Mouse (Mus musculus) thymus, postnatal 25 days (tissue): ENCODE results near the gene Ubxn1.
"Not testable (repeated sequence)": the region's sequence is repeated elsewhere in the genome, so short reads cannot be mapped to it uniquely, and the experiment has no call there.

ENCODE experiments used
- DNase-seq: peaks from one replicate; pipeline ENCODE4 v3.0.0; 2022

Gene Ubxn1

DNA sequence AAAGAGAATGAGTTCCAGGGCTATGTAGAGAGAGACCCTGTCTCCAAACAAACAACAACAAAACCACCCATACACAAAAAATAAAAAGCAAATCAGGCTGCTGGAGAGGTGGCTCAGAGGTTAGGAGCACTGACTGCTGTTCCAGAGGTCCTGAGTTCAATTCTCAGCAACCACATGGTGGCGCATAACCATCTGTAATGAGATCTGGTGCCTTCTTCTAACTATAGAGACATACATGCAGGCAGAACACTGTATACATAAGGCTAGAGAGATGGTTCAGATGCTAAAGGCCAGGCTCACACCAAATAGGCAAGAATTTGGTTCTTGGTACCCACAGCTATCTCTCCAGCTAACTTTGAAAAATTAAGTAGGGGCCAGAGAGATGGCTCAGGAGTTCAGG lies 12.3 kb upstream of the Ubxn1 start:
- peak; percentile 64 for DNase-seq

DNA sequence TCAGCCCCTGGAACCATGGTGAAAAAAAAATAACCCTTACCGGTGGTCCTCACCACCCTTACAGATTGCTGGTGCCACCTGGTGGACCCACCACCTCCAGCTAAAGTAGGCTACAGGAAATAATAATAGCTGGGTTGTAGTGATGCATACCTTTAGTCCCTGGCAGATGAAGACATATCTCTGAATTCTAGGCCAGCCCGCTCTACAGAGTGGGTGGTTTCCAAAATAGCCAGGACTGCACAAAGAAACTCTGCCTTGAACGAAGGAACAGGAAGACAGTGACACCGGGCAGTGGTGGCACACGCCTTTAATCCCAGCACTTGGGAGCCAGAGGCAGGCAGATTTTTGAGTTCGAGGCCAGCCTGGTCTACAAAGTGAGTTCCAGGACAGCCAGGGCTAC lies 7.0 kb upstream of the Ubxn1 start:
- DNase-seq = no peak

DNA sequence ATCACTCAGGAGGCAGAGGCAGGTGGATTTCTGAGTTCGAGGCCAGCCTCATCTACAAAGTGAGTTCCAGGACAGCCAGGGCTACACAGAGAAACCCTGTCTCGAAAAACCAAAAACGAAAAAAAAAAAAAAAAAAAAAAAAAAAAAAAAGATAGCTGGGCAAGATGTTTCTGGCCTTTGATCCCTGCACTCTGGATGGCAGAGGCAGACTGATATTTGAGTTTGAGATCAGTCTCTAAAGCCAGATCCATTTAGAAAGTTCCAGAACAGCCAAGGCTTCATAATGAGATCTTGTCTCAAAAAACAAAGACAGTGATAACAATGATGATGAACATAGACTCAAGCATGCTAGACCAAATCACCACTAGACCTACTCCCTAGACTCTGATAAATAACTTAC lies 915 bp upstream of the Ubxn1 start:
- not testable (repeated sequence) for DNase-seq

DNA sequence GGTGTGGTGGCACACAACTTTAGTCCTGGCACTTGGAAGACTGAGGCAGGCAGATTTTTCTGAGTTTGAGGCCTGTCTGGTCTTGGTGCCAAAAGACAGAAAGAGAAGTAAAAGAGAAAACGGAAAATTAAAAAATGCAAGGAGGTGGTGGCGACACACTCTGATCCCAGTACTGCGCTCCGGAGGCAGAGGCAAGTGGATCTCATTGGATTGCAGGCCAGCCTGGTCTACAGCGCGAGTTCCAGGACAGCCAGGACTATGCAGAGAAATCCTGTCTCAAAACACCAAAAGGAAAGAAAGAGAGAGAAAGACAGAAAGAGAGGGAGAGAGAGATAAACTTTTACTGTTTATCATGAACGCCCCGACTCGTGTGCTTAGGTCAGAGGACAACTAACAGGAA lies 458 bp upstream of the Ubxn1 start:
- DNase-seq = no peak

DNA sequence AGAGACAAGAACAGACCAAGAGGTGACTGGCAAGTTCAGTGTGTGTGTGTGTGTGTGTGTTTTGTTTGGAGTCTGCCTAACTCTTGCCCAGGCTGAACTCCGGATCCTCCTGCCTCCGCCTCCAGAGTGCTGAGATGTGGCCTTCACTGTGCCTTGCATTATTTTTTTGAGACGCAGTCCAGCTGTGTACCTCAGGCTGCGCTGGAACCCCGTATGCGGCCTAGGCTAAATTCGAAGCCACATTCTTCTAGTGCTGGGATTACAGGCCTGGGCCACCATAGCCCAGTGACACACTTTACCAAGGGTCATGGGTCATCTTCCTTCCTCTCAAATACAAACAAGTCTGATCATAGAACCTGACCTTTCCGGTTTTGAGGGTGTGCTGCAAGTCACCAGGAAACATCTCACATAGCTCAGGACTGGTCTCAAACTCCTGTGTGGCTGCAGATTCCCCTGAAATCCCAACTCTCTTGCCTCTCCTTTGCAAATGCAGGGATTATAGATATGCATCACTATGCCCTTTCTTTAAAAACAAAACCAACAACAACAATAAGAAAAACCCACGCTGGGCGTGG lies 1.1 kb downstream of the Ubxn1 start:
- DNase-seq = no peak

DNA sequence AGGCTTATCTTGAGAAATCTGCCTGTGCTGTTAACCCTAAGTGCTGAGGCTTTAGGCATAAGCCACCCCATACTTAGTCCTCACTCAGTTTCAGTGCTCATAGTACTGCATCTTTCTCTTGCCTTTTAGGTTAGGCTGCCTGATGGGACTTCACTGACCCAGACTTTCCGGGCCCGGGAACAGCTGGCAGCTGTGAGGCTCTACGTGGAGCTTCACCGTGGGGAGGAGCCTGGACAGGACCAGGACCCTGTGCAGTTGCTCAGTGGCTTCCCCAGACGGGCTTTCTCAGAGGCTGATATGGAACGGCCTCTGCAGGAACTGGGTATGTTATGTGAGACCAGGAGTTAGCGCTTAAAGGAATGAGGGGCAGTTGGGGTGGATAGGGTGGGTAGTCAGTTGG lies 3.7 kb downstream of the Ubxn1 start:
- DNase-seq = no peak

DNA sequence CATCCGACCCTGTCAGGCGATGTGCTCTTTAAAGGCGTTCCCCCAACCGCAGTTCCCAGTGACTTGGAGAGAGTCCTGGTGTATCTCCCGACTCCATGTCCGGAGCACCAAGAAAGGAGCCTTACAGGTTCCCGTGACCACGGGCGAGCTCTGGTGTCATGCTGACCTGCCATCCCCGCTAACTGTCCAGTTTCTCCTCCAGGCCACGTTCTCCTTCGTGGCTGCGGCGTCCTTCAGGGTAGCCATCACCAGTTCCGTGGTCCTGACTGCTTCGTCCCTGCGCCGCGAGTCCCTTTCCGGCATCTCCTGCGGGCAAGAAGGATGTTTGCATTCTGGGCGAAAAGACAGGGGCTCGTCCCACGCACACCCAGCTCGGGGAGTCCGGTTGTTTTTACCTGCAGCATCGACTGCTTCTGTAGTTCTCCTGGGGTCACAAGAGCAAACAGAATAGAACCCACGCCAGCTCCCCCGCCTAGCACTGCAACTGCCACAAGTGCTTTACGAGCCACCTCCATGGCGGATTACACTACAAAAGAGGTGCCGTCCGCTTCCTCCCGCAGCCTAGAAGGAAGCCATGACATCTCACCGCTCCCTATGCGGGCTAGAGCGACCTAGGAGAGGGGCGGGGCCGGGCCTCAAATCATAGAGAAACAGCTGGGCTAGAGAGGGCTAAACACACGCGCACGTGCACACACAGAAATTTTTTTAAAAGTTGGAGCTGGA lies 9.2 kb downstream of the Ubxn1 start, which contains the start of gene Uqcc3:
Gene Uqcc3 (minus strand): TSS at position 613 of the 723 bp plus-strand sequence.
- DNase-seq = peak; percentile 93

DNA sequence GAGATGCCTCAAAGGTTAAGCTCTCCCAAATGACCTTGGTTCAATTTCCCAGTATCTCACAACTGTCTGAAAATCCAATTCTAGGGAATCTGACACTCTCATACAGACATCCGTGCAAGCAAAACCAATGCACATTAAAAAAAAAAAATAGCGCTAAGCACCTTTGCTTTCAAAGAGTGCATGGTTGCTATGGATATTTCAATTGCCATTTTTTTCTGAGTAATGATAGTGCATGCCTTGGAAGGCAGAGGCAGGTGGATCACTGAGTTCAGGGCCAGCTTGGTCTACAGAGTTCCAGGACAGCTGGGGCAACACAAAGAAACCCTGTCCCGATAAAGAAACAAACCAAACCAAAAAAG lies 9.7 kb downstream of the Ubxn1 start:
- DNase-seq = no peak

DNA sequence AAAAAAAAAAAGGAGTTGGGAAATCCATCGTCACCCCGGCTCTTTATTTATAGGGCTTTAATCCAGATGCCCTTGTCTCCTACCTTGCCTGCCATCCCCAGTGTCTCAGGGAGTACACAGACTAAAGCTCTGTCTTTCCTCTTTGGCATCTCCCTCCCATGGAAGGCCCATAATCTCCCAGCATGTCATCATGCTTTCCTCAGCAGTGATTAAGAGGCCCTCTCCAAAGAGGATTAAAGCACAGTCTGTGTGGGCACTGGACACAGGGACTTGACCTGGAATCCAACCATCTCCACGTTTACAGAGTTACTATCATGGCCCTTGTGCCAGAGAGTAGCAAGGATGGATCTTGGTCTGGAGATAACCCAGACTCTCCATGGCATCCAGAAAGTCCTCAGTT lies 12.3 kb downstream of the Ubxn1 start, which contains the start of the genes Lbhd1 and Gm49403:
Gene Lbhd1 (plus strand): TSS at position 117 of the 400 bp plus-strand sequence.
Gene Gm49403 (plus strand): TSS at position 315 of the 400 bp plus-strand sequence.
- DNase-seq = no peak

DNA sequence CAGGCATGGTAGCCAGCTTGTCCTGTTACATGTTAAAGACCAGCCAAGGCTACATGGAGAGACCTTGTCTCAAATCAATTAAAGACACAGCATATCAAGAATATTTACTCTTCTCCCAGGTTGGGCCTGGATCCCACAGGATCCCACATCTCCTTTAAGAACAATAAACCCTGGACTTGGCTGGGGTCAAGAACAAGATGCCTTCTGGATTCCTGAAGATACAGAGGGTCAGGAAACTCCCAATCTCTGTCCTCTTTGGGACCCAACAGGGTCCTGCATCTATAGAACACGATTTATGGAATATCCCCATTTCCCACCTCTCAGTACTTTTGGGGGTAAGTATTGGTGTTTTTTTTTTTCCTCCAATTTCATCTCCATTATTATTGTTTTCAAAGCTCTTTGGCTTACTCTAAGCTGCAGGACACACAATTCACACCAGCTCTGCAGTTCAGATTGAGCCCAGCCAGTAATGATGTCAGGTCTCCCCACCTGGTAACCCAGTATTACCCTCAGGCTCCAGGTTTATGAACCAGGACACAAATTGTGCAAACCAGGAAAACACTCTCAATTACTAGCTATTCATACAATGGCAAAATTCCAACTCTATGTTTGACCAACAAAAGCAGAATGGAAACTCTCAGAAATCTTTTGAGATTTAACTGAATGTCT lies 15.8 kb downstream of the Ubxn1 start:
- no peak for DNase-seq

DNA sequence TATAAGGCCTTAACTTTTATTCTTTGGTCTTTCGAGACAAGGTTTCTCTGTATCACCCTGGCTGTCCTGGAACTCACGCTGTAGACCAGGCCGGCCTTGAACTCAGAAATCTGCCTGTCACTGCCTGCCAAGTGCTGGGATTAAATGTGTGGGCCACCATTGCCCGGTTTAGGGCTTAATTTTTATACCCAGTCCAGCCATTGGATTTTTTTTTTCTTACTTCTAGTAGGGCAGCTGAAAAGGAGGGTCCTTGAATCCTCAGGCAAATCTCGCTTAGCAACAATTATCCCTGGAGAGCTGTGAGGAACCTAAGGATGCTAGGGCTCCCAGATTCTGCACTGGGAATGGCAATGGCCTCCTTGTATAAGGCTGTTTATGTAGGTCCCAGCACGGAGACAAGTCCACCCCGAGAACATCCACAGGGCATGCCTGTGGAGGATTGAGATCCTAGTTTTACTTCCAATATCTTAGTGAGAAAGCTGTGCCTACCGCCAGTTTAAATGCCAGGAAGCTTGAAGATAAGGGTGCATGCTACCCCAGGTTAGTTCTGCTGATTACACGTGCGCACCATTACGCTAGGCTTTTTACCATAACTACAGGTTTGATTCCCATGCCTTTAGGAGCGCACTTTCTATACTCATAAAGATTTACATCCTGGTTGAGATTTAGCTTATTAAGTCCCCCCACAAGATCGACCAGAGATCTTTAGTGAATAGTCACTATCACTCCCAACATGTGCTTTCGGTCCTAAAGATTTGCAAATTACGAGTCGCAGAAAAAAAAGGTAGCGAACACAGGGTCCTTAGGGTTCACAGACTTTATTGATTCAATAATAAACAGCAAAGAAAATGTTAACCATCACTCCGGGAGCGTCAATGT lies 16.5 kb downstream of the Ubxn1 start:
- no peak for DNase-seq

DNA sequence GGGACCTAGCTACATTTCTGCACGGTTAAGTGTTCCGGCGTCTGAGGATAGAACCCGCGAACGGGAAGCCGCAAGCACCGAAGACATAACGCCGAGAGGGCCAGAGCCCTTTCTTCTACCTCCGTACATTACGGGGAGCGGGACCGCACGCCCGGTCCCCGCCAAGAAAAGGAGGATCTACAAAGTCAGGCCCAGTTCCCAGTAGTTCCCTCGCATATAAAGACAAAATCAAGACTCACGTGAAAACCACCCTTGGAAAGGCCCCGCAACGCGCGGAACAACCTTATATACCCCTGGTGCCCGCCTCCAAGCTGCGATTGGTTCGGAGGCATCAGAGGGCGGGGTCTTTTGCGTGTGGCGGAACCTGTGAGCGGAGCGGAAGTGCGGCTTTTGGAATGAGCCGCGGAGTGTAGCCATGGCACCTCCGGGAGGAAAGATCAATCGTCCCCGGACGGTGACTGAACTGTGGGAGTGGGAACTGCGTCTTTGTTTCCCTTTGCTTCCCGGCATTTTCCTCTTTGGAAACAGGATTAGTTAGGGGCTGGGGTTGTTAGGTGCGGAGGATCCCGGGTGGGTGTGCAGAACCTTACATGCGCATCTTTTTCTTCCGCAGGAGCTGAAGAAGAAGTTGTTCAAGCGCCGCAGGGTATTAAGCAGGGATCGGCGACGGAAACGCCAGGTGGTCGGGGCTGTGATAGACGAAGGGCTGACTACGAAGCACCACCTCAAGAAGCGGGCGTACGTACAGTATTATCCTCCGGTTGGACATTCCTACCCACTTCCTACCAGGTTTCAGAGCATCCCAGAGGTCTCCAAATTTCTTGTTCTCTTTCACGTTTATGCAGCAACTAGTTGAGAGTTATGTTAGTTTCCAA lies 17.5 kb downstream of the Ubxn1 start, which contains the start of the genes 1810009A15Rik and Gm49416:
Gene 1810009A15Rik (plus strand): TSS at position 343 of the 875 bp plus-strand sequence.
Gene Gm49416 (plus strand): TSS at position 416 of the 875 bp plus-strand sequence.
- DNase-seq = peak; percentile 95

DNA sequence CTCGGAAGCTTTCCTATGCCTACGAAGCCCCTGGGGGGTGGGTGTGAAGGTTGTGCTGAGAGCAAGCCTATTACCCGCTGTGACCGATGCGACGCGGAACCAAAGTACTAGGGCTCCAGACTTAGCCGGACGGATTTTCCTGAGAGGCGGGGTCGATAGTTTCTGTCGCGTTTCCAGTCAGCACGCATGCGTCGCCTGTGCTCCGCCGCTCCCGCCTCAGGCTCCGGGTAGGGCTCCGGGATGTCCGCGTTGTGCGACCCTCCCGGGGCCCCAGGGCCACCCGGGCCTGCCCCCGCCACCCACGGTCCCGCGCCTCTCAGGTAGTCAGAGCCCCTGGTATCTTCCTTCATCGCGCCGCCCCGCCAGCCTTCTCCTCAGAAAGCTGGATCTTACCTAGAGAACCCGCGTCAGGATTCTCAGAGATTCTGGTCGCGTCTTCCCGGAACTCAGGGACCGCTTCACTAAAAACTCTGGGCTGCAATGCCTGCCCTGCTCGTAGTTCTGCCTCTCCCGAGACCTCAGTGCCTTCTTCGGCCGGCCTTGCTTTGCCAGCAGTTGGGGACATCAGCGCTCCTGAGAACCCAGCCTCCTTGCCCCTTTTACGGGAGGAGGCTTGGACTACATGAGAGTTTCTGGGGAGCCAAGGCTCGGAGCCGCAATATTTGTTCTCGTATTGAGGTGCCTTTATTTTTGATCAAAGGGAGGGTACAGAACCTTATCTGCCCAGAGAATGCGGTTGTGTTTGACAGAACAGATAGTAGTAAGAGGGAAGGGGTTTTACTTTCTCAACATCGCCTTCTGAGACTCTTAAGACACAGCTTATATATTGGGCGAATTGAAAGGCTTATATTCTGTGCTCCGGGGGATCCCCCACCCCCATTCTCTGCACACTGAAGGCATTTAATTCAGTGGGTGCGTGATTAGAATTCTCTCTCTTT lies 21.8 kb downstream of the Ubxn1 start, which contains the start of gene Ints5:
Gene Ints5 (plus strand): TSS at position 177 of the 938 bp plus-strand sequence.
- peak; percentile 87 for DNase-seq

DNA sequence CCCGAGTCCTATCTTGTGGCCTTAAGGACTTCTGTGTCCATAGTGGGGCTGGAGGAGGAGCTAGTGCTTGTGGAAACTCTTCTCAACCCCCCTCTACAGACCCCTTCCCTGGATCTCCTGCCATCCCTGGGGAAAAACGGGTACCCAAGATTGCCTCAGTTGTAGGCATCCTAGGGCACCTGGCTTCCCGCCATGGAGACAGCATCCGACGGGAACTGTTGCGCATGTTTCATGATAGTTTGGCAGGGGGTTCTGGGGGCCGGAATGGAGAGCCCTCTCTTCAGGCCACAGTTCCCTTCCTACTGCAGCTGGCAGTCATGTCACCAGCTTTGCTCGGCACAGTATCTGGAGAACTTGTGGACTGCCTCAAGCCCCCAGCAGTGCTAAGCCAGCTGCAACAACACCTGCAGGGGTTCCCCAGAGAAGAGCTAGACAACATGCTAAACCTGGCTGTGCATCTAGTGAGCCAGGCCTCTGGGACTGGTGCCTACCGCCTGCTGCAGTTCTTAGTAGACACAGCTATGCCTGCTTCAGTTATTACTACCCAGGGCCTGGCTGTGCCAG lies 24.2 kb downstream of the Ubxn1 start:
- DNase-seq = no peak

DNA sequence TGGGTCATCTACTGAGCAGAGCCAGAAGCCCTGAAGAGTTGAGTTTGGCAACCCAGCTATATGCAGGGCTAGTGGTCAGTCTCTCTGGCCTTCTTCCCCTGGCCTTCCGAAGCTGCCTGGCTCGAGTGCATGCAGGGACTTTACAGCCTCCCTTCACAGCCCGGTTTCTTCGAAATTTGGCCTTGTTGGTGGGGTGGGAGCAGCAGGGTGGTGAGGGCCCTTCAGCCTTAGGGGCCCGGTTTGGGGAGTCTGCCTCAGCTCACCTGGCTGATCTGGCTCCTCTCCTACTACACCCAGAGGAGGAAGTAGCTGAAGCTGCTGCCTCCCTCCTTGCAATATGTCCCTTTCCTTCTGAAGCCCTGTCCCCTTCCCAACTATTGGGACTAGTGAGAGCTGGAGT lies 24.9 kb downstream of the Ubxn1 start:
- not testable (repeated sequence) for DNase-seq

DNA sequence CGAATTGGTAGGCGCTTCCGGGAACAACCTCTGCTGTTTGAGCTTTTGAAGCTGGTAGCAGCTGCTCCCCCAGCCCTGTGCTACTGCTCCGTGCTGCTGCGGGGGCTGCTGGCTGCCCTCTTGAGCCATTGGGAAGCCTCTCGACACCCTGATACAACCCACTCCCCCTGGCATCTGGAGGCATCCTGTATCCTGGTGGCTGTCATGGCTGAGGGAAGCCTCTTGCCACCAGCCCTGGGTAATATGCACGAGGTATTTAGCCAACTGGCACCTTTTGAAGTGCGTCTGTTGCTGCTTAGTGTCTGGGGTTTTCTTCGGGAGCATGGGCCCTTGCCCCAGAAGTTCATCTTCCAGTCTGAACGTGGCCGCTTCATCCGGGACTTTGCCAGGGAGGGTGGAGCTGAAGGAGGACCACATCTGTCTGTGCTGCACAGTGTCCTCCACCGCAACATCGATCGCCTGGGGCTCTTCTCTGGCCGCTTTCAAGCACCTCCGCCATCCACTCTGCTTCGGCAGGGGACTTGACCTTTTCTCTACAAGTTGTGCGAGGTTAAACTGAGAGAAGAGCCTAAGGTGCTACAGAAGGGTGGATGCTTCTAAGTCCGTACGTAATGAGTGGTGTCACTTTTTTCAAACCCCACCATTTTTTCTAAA lies 26.0 kb downstream of the Ubxn1 start:
- peak; percentile 15 for DNase-seq

DNA sequence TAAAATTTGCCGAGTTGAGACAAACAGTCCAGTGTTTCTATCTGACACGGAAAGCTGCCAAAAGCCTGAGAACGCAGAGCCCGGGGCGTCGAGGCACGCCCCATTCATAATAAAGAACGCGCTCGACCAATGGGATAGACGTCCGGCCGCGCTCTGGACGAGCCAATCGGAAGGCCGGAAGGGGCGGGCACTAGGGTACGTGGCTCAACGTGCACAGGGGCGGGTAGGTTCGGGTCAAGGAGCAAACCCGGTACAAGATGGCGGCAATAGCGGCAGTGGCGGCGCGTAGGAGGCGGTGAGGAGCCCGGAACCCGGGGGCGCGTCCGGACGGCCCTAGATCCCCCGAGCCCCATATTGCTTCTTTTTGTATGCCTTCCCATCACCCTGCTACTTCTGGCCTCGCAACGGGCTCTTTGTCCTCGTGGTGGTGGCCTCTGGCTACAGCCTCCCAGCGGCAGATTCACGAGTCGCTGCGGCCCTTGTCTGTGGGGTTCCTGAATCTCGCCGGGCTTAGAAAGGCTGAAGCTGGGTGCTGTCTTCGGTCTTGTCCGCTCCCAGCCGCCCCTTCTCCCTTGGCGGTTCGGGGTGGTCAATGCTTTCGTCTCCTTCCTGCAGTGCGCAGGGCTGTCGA lies 26.7 kb downstream of the Ubxn1 start, which contains the start of gene Ganab:
Gene Ganab (plus strand): TSS at position 207 of the 631 bp plus-strand sequence.
- peak; percentile 93 for DNase-seq

DNA sequence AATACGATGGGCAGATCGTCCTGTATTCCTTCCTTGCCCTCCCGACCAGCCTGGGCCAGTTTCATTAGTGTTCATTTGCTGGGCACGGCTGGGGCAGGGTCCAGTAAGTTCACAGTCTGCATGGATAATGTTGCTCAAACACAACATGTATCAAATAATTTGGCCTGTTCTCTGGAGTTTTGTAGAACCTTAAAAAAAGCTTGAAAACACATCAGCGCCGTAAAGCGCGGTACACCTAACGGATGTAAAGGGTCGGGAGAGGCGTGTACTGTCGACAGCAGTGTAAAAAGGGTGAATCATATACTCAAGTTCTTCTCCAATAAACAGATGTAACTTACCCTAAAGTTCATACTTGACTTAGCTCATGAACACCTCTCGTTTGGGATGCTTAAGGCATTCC lies 27.3 kb downstream of the Ubxn1 start:
- no peak for DNase-seq

DNA sequence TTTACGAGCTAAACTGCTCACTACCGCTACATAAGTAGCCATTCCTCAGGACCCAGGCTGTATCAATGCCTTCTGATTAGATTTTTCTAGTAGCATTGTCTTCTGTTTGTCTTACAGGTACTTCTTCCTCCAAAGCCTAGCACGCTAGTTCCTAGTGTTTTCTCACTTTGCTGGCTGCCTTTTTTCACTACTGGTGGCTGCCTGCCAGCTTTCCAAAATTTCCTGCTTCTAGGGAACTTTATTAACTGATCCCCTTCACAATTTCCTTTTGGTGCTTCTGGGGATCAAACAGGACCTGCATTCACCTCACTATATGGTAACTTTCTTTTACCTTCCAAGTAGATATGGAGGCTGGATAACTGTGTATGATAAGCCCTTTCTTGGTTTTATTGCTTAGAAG lies 27.8 kb downstream of the Ubxn1 start:
- DNase-seq = no peak
